Comparison of ENCODE assay signal across 16 mouse cellular contexts in genomic region chr13:109840251-109840650, GRCm38 (mm10).
"Had no signal": no experiment of that assay in that cellular context is flagged by ENCODE, and none has a peak within 500 bp of the region (broad histone marks: within the 10 kb centered on the region; RNA-seq: fewer than 3 reads in every experiment).

No protein-coding gene starts in this region.

- H3K9ac ChIP-seq: liver, postnatal 0 days; lung, embryonic 15.5 days; midbrain, embryonic 12.5 days; midbrain, embryonic 15.5 days; neural tube, embryonic 12.5 days had no signal

- DNase-seq: liver, postnatal 0 days; lung, adult 2 months; lung, postnatal 14 days; lung, postnatal 36 days; right cerebral cortex, postnatal 14 days; spleen, adult 18-20 months; thymus, adult 18-20 months; thymus, postnatal 14 days; thymus, postnatal 36 days had no signal

- H3K36me3 ChIP-seq: lung, embryonic 15.5 days; midbrain, embryonic 12.5 days; midbrain, embryonic 15.5 days; neural tube, embryonic 12.5 days had no signal

- H3K27me3 ChIP-seq: lung, embryonic 15.5 days; megakaryocyte, embryonic 14.5 days; midbrain, embryonic 12.5 days; midbrain, embryonic 15.5 days; neural tube, embryonic 12.5 days had no signal

- ATAC-seq: liver, postnatal 0 days; lung, postnatal 0 days; midbrain, embryonic 15.5 days had no signal

- H3K27ac ChIP-seq: lung, embryonic 15.5 days; macrophage; midbrain, embryonic 12.5 days; midbrain, embryonic 15.5 days; neural tube, embryonic 12.5 days had no signal

- H3K9me3 ChIP-seq: lung, embryonic 15.5 days; megakaryocyte, embryonic 14.5 days; midbrain, embryonic 12.5 days; midbrain, embryonic 15.5 days; neural tube, embryonic 12.5 days had no signal

- H3K4me3 ChIP-seq: lung, embryonic 15.5 days; megakaryocyte, embryonic 14.5 days; midbrain, embryonic 12.5 days; midbrain, embryonic 15.5 days; neural tube, embryonic 12.5 days had no signal

- H3K4me1 ChIP-seq: midbrain, embryonic 12.5 days; midbrain, embryonic 15.5 days; neural tube, embryonic 12.5 days had no signal

- H3K4me2 ChIP-seq: lung, embryonic 15.5 days; midbrain, embryonic 12.5 days; midbrain, embryonic 15.5 days; neural tube, embryonic 12.5 days had no signal
